Mouse (Mus musculus) duodenum, adult 2 months (tissue): ENCODE measurements around the gene Sgcd. TPM values are rescaled to one million over a fixed set of nuclear protein-coding genes. Genes with fewer than 3 reads are reported as not detected.

Source experiments
- polyA plus RNA-seq: library from polyadenylated mRNA; depleted of rRNA; stranded (reverse); fragments of >200 nt; gene quantifications from 2 replicates; pipeline ENCODE4 v1.2.3, GENCODE M21; 2012; ENCODE audit warnings: low replicate concordance; rRNA removed

Gene Sgcd
- polyA plus RNA-seq, result 0.31 and 0.69 TPM in 2 replicates

GRCm38 (mm10) chr11:47988697-47989533 lies at the start of gene Sgcd:
Gene Sgcd, minus strand, starts transcription at chr11:47988969.

